Mouse (Mus musculus) cerebral cortex, adult 2 months (tissue): Measurements from ENCODE around the gene Carmil2.

Source experiments
- WGBS: fragments of 180-500 bp; shearing (Covaris S2); methylation state at CpG from one replicate; pipeline ENCODE4 v1.1.7; 2018; 5-methylcytosine and 5-hydroxymethylcytosine counted together

Carmil2 gene

DNA sequence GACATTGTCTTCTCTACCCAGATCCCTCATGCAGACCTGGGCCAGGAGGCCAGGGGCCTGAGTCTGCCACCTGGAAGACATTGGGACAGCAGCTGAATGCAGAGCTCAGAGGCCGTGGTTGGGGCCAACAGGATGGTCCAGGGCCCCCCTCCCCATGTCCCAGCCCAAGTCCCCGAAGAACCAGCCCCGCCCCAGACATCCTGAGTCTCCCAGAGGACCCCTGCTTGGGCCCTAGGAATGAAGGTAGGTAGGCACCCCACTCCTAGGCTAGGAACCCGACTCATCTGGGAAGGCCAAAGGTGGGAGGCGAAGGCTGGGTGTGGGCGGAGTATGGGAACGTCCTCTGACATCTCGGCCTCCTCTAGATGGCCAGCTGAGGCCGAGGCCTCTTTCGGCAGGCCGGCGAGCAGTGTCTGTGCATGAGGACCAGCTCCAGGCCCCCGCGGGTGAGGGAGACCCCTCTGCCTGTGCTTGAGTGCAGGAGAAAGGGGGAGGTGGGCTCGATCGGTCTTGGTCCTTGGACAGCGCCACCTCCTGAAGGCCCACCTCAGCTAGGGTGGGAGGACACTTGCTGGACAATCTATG is 11.2 kb downstream of the Carmil2 start:
- 87% methylated on average over 17 of the region's 17 CpGs for WGBS

DNA sequence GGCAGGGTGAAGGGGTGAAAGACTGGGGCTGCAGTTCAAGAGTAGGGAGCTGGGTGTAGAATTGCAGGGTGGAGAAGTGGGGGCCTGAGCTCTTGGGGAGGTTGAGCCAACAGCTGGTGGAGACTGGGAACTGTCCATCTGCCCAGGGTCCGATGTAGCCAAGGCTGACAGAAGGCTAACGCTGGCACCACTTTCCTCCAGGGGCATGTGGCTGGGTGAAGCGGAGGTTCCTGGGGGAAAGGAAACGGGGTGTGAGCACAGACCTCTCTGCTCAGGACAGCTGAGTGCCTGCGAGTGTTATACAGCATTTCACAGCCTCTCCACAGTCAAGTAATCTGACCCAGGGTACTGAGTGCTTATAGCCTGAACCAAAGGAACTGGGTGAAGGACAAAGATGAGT is 12.7 kb downstream of the Carmil2 start:
- WGBS: 72% methylated on average over 5 of the region's 5 CpGs

DNA sequence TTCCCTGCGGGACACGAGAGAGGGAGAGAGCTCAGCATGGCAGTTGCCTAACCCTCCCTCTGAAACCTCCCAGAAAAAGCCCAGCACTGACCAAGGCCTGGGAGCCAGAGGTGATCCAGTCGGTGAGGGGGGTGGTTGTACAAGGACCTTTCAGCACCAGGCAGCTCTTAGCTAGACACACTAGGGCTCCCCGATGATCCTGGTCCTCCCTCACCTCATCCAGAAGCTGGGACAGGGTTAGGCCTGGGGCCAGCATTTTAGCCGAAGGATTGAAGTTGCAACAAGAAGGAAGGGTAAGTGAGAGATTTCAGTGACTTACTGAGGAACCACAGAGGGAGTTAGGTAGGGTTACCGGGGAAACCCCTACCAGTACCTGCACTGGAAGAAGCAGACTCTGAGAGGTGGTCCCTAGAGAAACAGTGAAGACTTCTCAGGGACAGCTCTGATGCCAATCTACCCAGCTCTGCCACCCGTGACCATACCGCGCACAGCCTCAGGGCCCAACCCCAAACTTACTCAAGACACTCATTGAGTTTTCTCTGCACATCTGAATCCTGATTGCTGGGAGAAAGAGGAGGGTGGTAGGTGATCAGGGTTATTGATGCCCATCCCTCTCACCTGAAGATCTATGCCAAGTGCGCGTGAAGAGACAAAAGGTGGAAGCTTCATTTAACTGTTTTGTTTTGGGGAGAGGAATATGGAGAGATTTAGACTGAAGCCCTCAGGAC is 13.6 kb downstream of the Carmil2 start:
- WGBS: 81% methylated on average over 11 of the region's 11 CpGs

GRCm38 (mm10) chr8:105700566-105700965 is 14.5 kb downstream of the Carmil2 start:
- under 1% methylated on average over 21 of the region's 21 CpGs for WGBS

- WGBS: under 1% methylated on average over 60 of the region's 60 CpGs
Observed at GRCm38 (mm10) chr8:105700966-105701824, 15.1 kb downstream of the Carmil2 start, which contains the start of the genes Acd and Pard6a. Acd (minus strand) TSS chr8:105701102. Pard6a (plus strand) TSS chr8:105701148.

DNA sequence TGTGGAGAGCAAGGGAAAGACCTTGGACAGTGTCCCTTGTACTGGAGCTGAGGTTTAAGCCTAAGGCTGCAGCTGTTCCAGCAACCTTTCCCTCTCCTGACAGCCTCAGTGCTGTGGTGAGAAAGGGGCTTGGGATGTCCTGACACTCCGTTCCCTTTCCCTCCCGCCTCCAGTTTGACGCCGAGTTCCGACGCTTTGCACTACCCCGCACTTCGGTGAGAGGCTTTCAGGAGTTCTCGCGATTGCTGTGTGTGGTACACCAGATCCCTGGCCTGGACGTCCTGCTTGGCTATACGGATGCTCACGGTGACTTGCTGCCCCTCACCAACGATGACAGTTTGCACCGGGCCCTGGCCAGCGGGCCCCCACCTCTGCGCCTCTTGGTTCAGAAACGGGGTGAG is 15.9 kb downstream of the Carmil2 start:
- 29% methylated on average over 18 of the region's 18 CpGs for WGBS

GRCm38 (mm10) chr8:105702731-105703415 is 16.8 kb downstream of the Carmil2 start:
- WGBS: 93% methylated on average over 24 of the region's 24 CpGs

DNA sequence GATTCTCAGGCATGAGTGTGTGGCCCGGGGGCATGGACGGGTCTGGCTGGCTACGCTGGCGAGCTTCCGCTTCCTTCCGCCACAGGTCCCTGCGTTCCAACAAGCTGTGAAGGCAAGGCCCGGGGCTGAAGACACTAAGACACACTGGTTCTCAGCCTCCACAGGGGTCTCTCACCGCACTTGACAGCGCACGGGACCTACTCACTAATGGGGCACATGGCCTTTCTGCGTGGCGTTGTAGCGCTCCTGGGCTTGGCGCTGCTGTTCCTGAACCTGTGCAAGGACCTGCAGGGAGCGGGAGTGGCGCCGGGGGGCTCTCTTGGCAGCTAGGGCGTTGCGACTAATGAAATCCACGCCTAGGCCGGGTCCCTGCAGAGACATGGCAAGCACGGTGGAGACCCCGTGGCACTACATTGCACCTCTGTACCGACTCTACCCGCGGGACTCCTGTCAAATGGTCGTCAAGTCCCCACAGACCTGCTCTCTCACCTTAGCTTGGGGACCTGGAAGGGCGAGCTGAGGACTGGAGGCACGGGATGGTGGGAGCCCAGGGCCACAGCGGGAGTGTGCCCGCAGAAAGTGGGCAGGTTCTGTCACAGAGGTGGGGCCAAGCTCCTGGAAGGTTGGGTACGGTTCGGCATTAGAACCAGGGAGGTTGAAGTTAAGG is 18.2 kb downstream of the Carmil2 start:
- WGBS: 94% methylated on average over 34 of the region's 34 CpGs

DNA sequence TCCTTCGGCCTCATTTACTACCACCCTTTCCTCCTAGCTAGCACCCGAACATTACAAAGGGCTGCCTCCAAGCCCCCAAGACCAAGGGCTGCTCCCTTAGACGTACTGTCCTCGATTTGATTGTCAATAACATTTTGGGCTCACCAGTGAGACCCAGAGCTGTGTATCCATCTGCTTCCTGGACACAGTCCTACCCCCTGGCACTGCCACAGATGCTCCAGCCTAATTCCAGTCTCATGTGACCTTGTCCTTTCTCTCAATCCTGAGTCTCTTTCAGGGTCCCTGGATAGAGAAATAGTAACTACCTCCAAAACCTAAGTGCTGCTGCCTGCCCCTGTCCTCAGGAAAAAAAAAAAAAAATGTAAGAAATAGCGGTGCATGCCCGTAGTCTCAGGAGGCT is 18.9 kb downstream of the Carmil2 start:
- WGBS: 87% methylated on average over 6 of the region's 6 CpGs

DNA sequence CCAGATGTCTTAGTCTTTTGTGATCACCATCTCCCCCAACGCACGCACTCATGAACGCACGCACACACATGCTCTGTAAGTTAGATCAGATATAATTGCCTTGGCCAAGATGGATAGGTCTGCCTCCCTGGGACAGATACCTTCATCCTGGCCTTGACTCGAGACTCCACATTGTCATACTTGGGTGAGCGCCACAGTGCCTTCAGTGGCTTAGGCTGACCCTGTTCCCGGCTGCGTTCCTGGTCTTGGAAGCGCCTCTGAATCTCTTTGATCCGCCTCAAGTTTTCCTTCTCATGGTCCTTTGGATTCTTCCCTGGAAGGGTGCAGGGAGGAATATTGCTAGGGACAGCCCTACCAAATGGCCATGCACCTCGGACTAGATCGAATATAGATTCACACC is 20.4 kb downstream of the Carmil2 start:
- WGBS: 80% methylated on average over 12 of the region's 12 CpGs

GRCm38 (mm10) chr8:105707498-105708403 is 21.7 kb downstream of the Carmil2 start, which contains the start of the genes 4933405L10Rik and Enkd1:
4933405L10Rik (plus strand) TSS chr8:105707655.
Enkd1 (minus strand) TSS chr8:105708210.
- WGBS: 1% methylated on average over 55 of the region's 55 CpGs

GRCm38 (mm10) chr8:105708675-105709074 is 22.6 kb downstream of the Carmil2 start:
- WGBS: 93% methylated on average over 8 of the region's 8 CpGs

DNA sequence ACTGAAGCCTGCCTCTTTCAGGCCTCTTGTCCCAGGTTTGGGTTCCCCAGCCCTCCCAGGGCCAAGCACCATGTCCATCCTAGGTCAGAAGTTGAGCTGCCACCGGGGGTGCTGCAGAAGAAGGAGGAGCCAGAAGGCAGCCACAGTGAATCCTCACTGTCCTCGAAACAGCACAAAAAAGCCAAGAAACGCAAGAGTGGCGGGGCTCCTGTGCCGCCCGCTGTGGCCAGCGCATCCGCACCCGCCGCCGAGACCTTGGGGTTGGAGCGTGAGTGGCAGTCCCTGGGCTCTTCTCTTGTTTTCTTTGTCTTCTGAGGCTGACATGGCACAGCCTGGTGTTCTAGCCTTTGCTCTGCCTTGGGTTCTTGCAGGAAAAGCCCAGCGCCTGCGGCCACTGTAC is 23.2 kb downstream of the Carmil2 start:
- WGBS: 86% methylated on average over 14 of the region's 14 CpGs

DNA sequence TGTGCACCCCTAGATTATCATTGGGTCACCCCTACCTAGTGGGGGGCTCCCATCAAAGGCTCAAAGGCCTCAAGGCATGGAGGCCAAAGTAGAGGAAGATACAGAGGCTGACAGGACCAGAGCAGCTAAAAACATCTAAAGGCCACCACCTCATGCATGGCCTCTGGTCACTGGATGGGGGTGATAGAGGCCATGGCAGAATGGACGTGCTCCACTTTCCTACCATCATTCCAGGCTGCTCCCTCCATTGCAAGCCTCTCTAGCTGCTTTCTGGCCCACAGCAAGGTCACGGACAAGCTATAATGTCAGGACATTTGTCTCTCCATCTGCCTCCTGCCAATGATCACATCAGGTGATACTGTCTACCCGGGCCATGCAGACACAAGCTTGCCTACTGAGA is 26.2 kb downstream of the Carmil2 start:
- WGBS: 86% methylated on average over 3 of the region's 3 CpGs

DNA sequence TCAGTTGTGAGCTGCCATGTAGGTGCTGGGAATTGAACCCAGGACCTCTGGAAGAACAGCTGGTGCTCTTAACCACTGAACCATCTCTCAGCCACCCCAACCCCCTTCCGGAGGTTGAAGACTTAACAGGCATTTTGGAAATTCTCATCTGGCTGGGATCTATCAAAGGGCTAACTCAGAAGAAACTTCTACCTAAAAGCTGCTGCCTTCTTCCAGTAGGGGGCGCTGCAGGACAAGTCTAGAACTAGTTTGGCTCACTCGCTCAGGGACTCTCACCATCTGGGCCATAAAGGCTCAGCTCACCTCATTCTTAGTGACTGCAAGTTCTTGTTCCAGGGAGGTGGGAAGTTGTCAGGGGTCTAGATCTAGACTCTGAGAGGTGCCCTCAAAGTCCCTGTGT is 28.1 kb downstream of the Carmil2 start:
- 6% methylated on average over 3 of the region's 3 CpGs for WGBS

GRCm38 (mm10) chr8:105715042-105715441 is 29.0 kb downstream of the Carmil2 start:
- WGBS: 68% methylated on average over 6 of the region's 6 CpGs

GRCm38 (mm10) chr8:105716302-105716945 is 30.4 kb downstream of the Carmil2 start:
- WGBS: 90% methylated on average over 15 of the region's 15 CpGs

DNA sequence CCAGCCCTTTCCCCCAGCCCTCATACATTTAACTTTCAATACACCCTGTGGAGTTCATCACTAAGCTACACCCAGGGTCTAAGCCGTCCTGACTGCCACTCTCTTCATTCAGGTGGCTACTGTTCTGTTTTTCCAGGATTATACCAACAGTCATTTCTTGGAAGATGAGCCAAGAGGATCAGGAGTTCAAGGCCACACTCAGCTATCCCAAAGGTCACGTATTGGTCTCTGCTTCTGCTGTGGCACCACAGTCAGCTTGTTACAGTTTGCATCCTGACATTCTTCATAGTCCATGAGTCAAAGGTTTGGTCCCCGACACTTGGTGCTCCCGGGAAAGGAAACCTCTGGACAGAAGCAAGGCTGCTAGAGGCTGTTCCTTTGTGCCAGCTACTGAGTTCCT is 33.6 kb downstream of the Carmil2 start:
- WGBS: 85% methylated on average over 4 of the region's 4 CpGs

- 84% methylated on average over 9 of the region's 9 CpGs for WGBS
Observed at GRCm38 (mm10) chr8:105722861-105723260, 36.8 kb downstream of the Carmil2 start.

DNA sequence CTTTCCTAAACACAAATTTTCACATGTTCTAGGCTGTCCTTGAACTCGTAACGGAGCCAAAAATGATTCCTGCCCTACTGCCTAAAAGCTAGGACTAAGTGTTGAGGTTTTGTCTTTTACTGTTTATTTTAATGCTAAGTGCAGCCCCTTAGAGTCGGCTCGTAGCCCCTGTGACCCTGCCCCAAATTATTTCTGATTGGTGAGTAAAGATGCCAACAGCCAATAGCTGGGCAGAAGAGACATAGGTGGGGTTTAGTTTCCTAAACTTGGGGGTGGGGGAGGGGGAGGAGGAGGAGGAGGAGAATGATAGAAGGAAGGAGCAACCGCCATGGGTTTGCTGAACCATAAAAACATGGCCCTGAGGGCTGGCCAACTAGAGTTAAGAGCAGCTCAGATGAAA is 39.7 kb downstream of the Carmil2 start:
- WGBS: 87% methylated on average over 5 of the region's 5 CpGs
